Comparison of ENCODE assay signal across 24 mouse cellular contexts in the genomic region with DNA sequence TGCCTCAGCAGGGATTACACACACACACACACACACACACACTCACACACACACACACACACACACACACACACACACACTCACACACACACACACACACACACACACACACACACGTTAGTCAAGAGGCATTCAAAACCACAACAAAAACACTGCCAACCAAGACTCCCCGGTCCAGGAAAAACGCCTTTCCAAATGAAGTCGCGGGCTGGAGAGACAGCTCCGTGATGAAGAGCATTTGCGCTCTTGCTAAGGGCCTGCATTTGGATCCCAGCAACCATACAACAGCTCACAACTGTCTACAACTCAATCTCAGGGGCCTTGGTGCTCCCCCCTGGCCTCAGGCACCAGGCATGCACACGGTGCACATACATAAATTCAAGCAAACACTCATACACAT. TPM values are rescaled to one million over a fixed set of nuclear protein-coding genes. Genes with fewer than 3 reads are reported as not detected.
DNase-seq lines count a peak whose midpoint lies in the region; ATAC-seq lines count a peak whose summit lies in the region.
"Had no signal": no experiment of that assay in that cellular context is flagged by ENCODE, and none has a peak within 500 bp of the region (broad histone marks: within the 10 kb centered on the region; RNA-seq: fewer than 3 reads in every experiment).

No protein-coding gene starts in this region.

- H3K9me3 ChIP-seq in hindbrain, embryonic 13.5 days, result no peaks in the 10 kb centered on the region
- H3K9me3 ChIP-seq in hindbrain, embryonic 12.5 days (replicated peaks), result no peaks in the 10 kb centered on the region
- H3K9me3 ChIP-seq: embryonic facial prominence, embryonic 10.5 days; heart, embryonic 10.5 days; hindbrain, embryonic 15.5 days; intestine, embryonic 15.5 days; limb, embryonic 12.5 days; midbrain, embryonic 12.5 days; neural tube, embryonic 15.5 days had no signal

- no peak overlapping the region for H3K4me3 ChIP-seq in hindbrain, embryonic 13.5 days
- no peak overlapping the region for H3K4me3 ChIP-seq in hindbrain, embryonic 12.5 days
- H3K4me3 ChIP-seq: embryonic facial prominence, embryonic 10.5 days; heart, embryonic 10.5 days; hindbrain, embryonic 15.5 days; intestine, embryonic 15.5 days; limb, embryonic 12.5 days; midbrain, embryonic 12.5 days; neural tube, embryonic 15.5 days had no signal

- DNase-seq in CD4-positive, CD25-positive, alpha-beta regulatory T cell, adult 2 months (ENCODE audit: low read depth, low spot score), result peak; percentile 10
- DNase-seq in lung, postnatal 14 days, result peak; percentile 23
- DNase-seq in lung, postnatal 25 days (ENCODE audit: low spot score), result no peak
- peak; percentile 14 for DNase-seq in CD4-positive helper T cell, adult 2 months (ENCODE audit: low read depth, low spot score)
- no peak for DNase-seq in urinary bladder, postnatal 4 days (ENCODE audit: low spot score in 2 of 2)
- DNase-seq: adrenal gland, postnatal 36 days; cerebellum, adult 11-12 months; cerebellum, postnatal 10 days; kidney, postnatal 36 days; layer of hippocampus, postnatal 36 days; liver, postnatal 0 days; right cerebral cortex, adult 18-20 months had no signal

- H3K27me3 ChIP-seq in hindbrain, embryonic 13.5 days, result no peaks in the 10 kb centered on the region
- no peaks in the 10 kb centered on the region for H3K27me3 ChIP-seq in hindbrain, embryonic 12.5 days
- H3K27me3 ChIP-seq: hindbrain, embryonic 15.5 days; intestine, embryonic 15.5 days; limb, embryonic 12.5 days; midbrain, embryonic 12.5 days; neural tube, embryonic 15.5 days had no signal

- H3K4me1 ChIP-seq in hindbrain, embryonic 13.5 days (replicated peaks), result peaks cover 8% of the 10 kb centered on the region; the same call in 1 of the 2 replicates
- H3K4me1 ChIP-seq in hindbrain, embryonic 12.5 days, result no peaks in the 10 kb centered on the region
- H3K4me1 ChIP-seq: heart, embryonic 10.5 days; intestine, embryonic 15.5 days had no signal

- peak overlapping the region; percentile 26; the same call in 1 of the 2 replicates for H3K27ac ChIP-seq in hindbrain, embryonic 13.5 days
- H3K27ac ChIP-seq in hindbrain, embryonic 12.5 days, result no peak overlapping the region
- H3K27ac ChIP-seq: embryonic facial prominence, embryonic 10.5 days; heart, embryonic 10.5 days; hindbrain, embryonic 15.5 days; intestine, embryonic 15.5 days; limb, embryonic 12.5 days; midbrain, embryonic 12.5 days; neural tube, embryonic 15.5 days had no signal

- 75% methylated on average over 8 of the region's 8 CpGs for WGBS in hindbrain, embryonic 13.5 days
- WGBS in hindbrain, embryonic 12.5 days, result 80% methylated on average over 8 of the region's 8 CpGs

- H3K9ac ChIP-seq in hindbrain, embryonic 13.5 days, result no peak overlapping the region
- H3K9ac ChIP-seq in hindbrain, embryonic 12.5 days, result no peak overlapping the region
- H3K9ac ChIP-seq: hindbrain, embryonic 15.5 days; intestine, embryonic 15.5 days; limb, embryonic 12.5 days; liver, postnatal 0 days; midbrain, embryonic 12.5 days; neural tube, embryonic 15.5 days had no signal

- no peaks in the 10 kb centered on the region for H3K36me3 ChIP-seq in hindbrain, embryonic 13.5 days
- H3K36me3 ChIP-seq in hindbrain, embryonic 12.5 days, result no peaks in the 10 kb centered on the region
- H3K36me3 ChIP-seq: embryonic facial prominence, embryonic 10.5 days; heart, embryonic 10.5 days; hindbrain, embryonic 15.5 days; limb, embryonic 12.5 days; midbrain, embryonic 12.5 days had no signal

- no peak overlapping the region for H3K4me2 ChIP-seq in hindbrain, embryonic 13.5 days
- no peak overlapping the region for H3K4me2 ChIP-seq in hindbrain, embryonic 12.5 days (replicated peaks)
- H3K4me2 ChIP-seq: hindbrain, embryonic 15.5 days; intestine, embryonic 15.5 days; limb, embryonic 12.5 days; liver, embryonic 11.5 days; midbrain, embryonic 12.5 days; neural tube, embryonic 15.5 days had no signal

- no peak for ATAC-seq in CD4-positive, CD25-positive, alpha-beta regulatory T cell, adult 4 months
- ATAC-seq in hindbrain, embryonic 13.5 days (ENCODE audit: low FRiP score), result no peak
- ATAC-seq in hindbrain, embryonic 12.5 days (ENCODE audit: low FRiP score), result no peak
- ATAC-seq: forebrain, embryonic 16.5 days; intestine, embryonic 15.5 days; liver, postnatal 0 days had no signal

RNA-seq across cellular contexts. Expression of a gene that starts 10.8 kb away (rescaled TPM):
- 10 to 100 TPM; 11.7 to 12.1 TPM for polyA plus RNA-seq in CD4-positive, CD25-positive, alpha-beta regulatory T cell, adult 4 months (2017; shearing (Covaris generic))
- polyA plus RNA-seq in hindbrain, embryonic 13.5 days (2015; fragmentation: Nextera tagmentation; extraction: Ambion mirVana), result 6.7 and 8.0 TPM in 2 replicates
- 3.2 and 4.6 TPM in 2 replicates for polyA plus RNA-seq in hindbrain, embryonic 12.5 days (2016; fragmentation: Nextera tagmentation; extraction: Ambion mirVana)

Comparison
In these comparisons a context has a peak if more than half of its experiments do, and no peak if none do; other contexts are left out.
1. DNase-seq: peak in CD4-positive, CD25-positive, alpha-beta regulatory T cell, adult 2 months (single experiment), lung, postnatal 14 days (single experiment) and CD4-positive helper T cell, adult 2 months (single experiment); none in lung, postnatal 25 days (single experiment) and urinary bladder, postnatal 4 days (0 of 2).